Mouse (Mus musculus): ENCODE measurements around the gene Mgat4a. TPM values are rescaled to one million over a fixed set of nuclear protein-coding genes. Genes with fewer than 3 reads are reported as not detected.

The Mgat4a gene
- polyA plus RNA-seq, 1 experiment from 2014 or later: 5.0 TPM

DNA sequence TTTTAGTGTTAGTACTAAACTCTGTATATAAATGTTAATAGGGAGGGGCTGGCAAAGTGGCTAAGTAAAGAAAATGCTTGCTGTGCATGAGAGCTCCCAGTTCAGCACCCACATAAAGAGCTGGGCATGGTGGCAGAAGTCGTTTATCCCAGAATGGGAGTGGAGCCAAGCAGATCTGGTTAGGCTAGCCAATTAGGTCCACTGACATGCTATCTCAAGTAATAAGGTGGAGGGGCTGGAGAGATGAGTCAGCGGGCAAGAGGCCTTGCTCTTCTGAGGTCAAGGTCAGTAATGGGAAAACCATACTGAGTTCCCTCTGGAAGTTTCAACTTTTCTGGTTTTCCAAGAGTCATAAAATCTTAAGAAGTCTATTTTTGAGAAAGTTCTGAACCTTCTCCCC, 111.9 kb downstream of the Mgat4a start:
- H3K36me3 ChIP-seq (replicated peaks): peaks cover 31% of the 10 kb centered on the region
- no peaks in the 10 kb centered on the region for H3K9me3 ChIP-seq
- peak overlapping the region; percentile 81 for H3K9ac ChIP-seq
- H3K4me1 ChIP-seq: peaks cover 19% of the 10 kb centered on the region
- H3K27me3 ChIP-seq: no peaks in the 10 kb centered on the region
- H3K27ac ChIP-seq: no peak overlapping the region
- H3K4me3 ChIP-seq (replicated peaks): peak overlapping the region; percentile 91
- 75% methylated on average over 2 of the region's 2 CpGs for WGBS
- peak overlapping the region; percentile 74 for H3K4me2 ChIP-seq
- no peak for ATAC-seq (ENCODE audit: low FRiP score)

DNA sequence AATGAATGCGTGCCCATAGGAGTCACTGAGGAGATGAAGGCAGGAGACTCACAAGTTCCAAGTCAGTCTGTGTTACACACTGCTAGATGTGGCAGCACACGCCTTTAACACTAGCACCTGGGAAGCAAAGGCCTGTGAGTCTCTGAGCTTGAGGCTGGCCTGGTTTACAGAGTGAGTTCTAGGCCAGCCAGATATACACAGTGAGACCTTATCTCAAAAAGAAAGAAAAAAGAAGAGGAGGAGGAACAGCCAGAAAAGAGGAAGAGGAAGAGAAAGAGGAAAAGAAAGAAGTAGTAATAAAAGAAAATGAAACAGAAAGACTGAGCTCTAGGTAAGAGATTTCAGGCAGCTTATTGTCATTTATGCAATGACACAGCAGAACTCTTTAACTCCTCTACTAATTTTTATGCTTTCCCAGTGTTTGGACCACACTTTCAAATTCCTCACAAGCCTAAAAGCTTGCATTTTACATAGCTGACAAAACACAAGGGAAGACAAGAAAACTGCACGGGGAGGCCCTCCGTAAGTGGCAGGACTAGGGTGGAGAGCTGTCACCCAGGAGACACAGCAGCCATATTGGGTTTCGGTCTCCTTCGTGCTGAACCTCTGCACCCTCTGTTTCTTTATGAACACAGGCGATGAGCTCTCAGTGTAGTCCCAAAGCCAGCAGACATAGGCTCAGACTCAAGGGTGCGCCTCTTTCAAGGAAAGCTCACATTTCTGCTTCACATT, 113.5 kb downstream of the Mgat4a start:
- no peak overlapping the region for H3K4me2 ChIP-seq
- H3K27me3 ChIP-seq: no peaks in the 10 kb centered on the region
- peaks cover 19% of the 10 kb centered on the region for H3K4me1 ChIP-seq
- 92% methylated on average over 8 of the region's 8 CpGs for WGBS
- no peak overlapping the region for H3K4me3 ChIP-seq (replicated peaks)
- peaks cover 23% of the 10 kb centered on the region for H3K36me3 ChIP-seq (replicated peaks)
- no peaks in the 10 kb centered on the region for H3K9me3 ChIP-seq
- no peak for ATAC-seq (ENCODE audit: low FRiP score)
- no peak overlapping the region for H3K27ac ChIP-seq
- no peak overlapping the region for H3K9ac ChIP-seq

DNA sequence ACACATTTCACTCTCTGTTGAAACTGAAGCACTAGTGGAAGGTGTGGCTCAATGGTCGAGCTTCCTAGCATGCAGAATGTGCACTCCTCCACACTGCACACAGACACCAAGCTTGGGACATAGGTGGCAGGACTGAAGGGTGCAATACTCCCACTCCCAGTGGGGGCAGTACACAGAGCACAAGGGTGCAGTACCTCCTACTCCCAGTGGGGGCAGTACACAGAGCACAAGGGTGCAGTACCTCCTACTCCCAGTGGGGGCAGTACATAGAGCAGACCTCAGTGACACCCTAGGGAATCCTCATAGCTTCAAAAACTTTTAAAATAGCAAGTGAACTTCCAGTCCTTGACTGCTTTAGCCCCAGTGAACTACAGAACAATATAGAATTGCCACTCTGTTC, 121.4 kb downstream of the Mgat4a start:
- H3K9ac ChIP-seq: no peak overlapping the region
- peaks cover 34% of the 10 kb centered on the region for H3K36me3 ChIP-seq (replicated peaks)
- ATAC-seq (ENCODE audit: low FRiP score): no peak
- H3K9me3 ChIP-seq: 0 out of 2 replicates have a peak, but pooled peaks cover 3% of the 10 kb centered on the region
- H3K4me3 ChIP-seq (replicated peaks): no peak overlapping the region
- 89% methylated on average over 1 of the region's 1 CpGs for WGBS
- H3K27me3 ChIP-seq: no peaks in the 10 kb centered on the region
- H3K4me1 ChIP-seq: no peaks in the 10 kb centered on the region
- H3K27ac ChIP-seq: no peak overlapping the region
- no peak overlapping the region for H3K4me2 ChIP-seq

DNA sequence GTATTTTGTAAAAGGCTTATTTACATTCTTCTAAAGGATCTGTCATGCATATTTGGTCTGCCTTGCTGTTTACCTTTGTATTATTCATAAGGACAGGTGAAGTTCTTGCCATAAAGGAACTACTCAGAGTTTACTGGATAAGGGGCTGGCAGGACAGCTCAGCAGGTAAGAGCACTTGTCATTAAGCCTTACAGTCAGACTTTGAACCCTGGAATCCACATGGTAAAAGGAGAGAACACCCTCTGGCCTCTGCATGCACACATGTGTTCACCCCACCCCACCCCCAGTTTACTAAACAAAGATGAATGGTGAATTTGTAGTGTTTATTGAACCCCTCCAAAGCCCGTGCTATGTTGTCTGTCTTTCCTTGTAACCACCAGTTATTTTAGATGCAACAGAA, 125.4 kb downstream of the Mgat4a start:
- peaks cover 24% of the 10 kb centered on the region for H3K36me3 ChIP-seq (replicated peaks)
- H3K27ac ChIP-seq: no peak overlapping the region
- no peak overlapping the region for H3K9ac ChIP-seq
- H3K4me1 ChIP-seq: no peaks in the 10 kb centered on the region
- H3K4me3 ChIP-seq (replicated peaks): no peak overlapping the region
- H3K9me3 ChIP-seq: 0 out of 2 replicates have a peak, but pooled peaks cover 3% of the 10 kb centered on the region
- no peaks in the 10 kb centered on the region for H3K27me3 ChIP-seq
- WGBS: 90% methylated on average over 1 of the region's 1 CpGs
- no peak for ATAC-seq (ENCODE audit: low FRiP score)
- no peak overlapping the region for H3K4me2 ChIP-seq

DNA sequence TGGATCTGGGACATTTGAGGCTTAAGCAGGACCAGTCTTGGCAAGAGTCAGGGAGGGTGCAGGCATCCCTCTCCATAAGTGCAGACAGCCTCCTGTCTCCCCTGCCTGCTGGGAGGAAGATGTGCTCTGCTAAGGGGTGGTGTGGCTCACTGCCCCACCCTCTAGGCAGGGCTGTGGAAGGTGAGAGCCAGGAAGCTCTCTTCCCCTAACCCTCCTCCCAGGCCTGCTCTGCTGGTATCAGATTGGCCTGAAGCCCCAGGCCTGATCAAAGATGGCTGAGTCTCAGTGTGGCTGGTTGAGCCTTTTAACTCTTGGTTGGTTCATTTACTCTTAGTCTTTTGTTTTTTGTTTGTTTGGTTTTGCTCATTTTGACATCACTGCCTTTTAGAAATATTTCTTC, 131.2 kb downstream of the Mgat4a start:
- ATAC-seq (ENCODE audit: low FRiP score): no peak
- H3K4me3 ChIP-seq (replicated peaks): no peak overlapping the region
- no peak overlapping the region for H3K27ac ChIP-seq
- no peaks in the 10 kb centered on the region for H3K27me3 ChIP-seq
- H3K4me2 ChIP-seq: no peak overlapping the region
- H3K9me3 ChIP-seq: no peaks in the 10 kb centered on the region
- H3K4me1 ChIP-seq: no peaks in the 10 kb centered on the region
- no peak overlapping the region for H3K9ac ChIP-seq
- H3K36me3 ChIP-seq (replicated peaks): no peaks in the 10 kb centered on the region

DNA sequence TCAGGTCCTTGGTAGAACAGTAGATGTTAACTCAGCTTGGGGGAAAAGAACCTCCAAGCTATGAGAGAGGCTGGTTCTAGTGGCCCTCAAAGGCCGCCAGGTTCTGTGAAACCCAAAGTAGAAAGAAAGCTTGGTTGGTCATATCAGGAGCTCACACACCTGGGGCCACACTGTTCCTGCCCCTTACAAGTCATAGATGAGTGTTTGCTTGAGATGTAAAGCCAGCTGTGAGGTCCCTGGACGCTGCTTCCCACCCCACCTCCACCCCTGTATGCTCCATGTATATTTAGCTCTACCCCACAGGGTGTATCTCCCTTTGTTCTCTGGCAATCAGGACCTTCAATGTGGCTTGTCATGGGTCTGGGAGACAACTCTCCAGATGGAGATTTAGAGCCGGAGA, 132.1 kb downstream of the Mgat4a start:
- H3K9me3 ChIP-seq: no peaks in the 10 kb centered on the region
- WGBS: 82% methylated on average over 3 of the region's 3 CpGs
- H3K4me2 ChIP-seq: no peak overlapping the region
- H3K4me1 ChIP-seq: no peaks in the 10 kb centered on the region
- no peak for ATAC-seq (ENCODE audit: low FRiP score)
- no peak overlapping the region for H3K27ac ChIP-seq
- H3K9ac ChIP-seq: no peak overlapping the region
- H3K36me3 ChIP-seq (replicated peaks): no peaks in the 10 kb centered on the region
- no peak overlapping the region for H3K4me3 ChIP-seq (replicated peaks)
- no peaks in the 10 kb centered on the region for H3K27me3 ChIP-seq

DNA sequence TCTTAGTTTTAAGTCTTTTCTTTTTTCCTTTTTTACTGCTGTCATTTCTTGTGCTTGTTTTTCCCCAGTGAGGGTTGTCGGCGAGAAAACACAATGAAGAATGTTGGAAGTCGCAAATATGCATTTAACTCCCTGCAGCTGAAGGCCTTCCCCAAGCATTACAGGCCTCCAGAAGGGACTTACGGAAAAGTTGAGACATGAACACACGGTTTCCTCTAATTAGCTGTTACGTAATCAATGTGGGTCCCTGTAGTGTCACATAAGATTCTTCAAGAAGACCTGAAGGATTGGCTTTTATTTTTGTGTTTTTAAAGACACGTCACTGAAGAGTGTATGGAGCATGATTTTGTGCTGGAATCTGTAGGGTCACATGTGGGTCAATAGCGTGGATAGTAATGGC, 132.8 kb downstream of the Mgat4a start:
- Histone ChIP-seq H3K27me3 (no peaks in the 10 kb centered on the region), H3K4me3 (replicated peaks) (no peak overlapping the region), H3K4me2 (no peak overlapping the region), H3K36me3 (replicated peaks) (no peaks in the 10 kb centered on the region), H3K4me1 (no peaks in the 10 kb centered on the region), H3K9ac (no peak overlapping the region), H3K9me3 (no peaks in the 10 kb centered on the region), H3K27ac (no peak overlapping the region)
- ATAC-seq (ENCODE audit: low FRiP score): no peak
- WGBS: 91% methylated on average over 8 of the region's 8 CpGs

DNA sequence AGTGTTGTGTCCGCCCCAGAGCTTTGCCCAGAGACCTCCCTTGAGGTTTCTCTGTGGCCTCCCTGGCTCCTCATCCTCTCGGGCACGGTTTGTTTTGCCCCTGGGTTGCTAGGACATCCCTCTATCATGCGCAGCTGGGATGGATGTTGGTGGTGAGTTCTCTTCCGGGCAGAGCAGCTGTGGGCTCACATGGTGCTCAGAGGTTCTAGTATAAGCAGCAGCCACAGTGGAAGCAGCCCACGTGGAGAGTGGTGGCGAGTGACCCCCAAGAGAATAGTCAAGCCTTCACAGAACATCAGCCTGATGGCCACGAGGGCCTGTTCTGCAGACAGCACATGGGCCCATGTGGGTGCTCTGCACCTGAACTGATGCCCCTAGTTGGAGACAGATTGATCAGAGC, 133.6 kb downstream of the Mgat4a start:
- Histone ChIP-seq H3K4me1 (no peaks in the 10 kb centered on the region), H3K27me3 (no peaks in the 10 kb centered on the region), H3K27ac (no peak overlapping the region), H3K4me2 (no peak overlapping the region), H3K9ac (no peak overlapping the region), H3K4me3 (replicated peaks) (no peak overlapping the region), H3K9me3 (no peaks in the 10 kb centered on the region), H3K36me3 (replicated peaks) (no peaks in the 10 kb centered on the region)
- WGBS: 83% methylated on average over 8 of the region's 8 CpGs
- no peak for ATAC-seq (ENCODE audit: low FRiP score)

DNA sequence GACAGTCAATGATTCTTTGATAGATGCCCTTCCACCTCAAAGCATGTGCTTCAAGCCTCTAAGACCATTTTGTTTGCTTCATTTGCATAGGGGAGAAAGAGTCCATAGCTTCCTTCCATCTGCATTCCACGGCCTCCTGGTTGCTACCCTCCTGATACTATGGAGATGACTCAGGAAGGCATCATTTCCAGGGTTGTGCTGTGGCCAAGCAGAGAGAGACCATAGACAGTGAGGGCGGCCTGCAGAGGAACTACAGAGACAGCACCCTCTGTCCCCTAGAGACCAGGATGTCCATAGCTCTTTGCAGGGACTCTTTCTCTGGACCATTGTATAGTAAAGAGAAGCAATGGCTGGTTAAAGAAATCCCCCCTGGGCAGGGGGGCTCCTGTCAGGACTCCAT, 135.7 kb downstream of the Mgat4a start:
- WGBS: 86% methylated on average over 2 of the region's 2 CpGs
- Histone ChIP-seq H3K9ac (no peak overlapping the region), H3K36me3 (replicated peaks) (no peaks in the 10 kb centered on the region), H3K4me1 (no peaks in the 10 kb centered on the region), H3K27me3 (no peaks in the 10 kb centered on the region), H3K9me3 (no peaks in the 10 kb centered on the region), H3K4me2 (no peak overlapping the region), H3K4me3 (replicated peaks) (no peak overlapping the region), H3K27ac (no peak overlapping the region)
- no peak for ATAC-seq (ENCODE audit: low FRiP score)

DNA sequence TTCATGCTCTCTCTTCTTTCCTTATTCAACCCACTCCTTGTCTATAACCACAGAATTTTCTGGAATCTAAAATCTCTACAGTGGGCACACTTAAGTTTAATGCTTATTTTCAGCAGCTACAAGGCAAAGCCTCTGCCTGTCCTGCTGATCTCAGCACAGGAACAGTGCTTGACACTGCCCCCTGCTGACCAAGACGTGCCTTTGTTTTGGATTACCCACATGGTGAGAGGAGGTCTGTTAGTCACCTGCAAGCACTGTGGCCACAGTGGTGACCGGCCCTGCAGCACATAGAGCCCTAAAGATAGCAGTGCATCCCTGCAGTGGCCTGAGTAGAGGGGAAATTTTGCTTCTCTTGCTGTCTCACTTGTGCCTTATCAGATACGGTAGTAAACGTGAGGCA, 139.1 kb downstream of the Mgat4a start:
- Histone ChIP-seq H3K9ac (no peak overlapping the region), H3K9me3 (no peaks in the 10 kb centered on the region), H3K4me3 (replicated peaks) (no peak overlapping the region), H3K4me1 (no peaks in the 10 kb centered on the region; the same call in 1 of the 2 replicates), H3K27ac (no peak overlapping the region), H3K27me3 (no peaks in the 10 kb centered on the region), H3K36me3 (replicated peaks) (peaks cover 4% of the 10 kb centered on the region; the same call in 1 of the 2 replicates), H3K4me2 (no peak overlapping the region)
- ATAC-seq (ENCODE audit: low FRiP score): no peak
- WGBS: 61% methylated on average over 4 of the region's 4 CpGs

DNA sequence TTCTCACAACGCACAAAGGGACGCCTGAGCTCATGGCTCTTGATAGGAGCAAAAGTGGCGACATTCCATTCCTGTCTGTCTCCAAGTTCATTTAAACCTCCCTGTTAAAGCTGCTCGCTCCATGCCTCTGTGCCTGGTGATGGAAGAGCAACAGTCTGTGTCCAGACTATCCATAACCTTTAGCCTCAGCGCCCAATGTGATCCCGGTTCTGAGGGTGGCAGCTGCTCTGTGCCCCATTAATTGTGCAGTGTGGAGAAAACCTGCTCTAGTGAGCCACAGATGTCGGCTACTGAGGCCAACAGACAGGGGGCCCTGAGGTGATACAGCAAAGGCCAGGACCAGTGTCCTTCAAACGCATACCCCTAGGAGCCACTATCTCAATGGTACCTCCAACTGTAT, 141.1 kb downstream of the Mgat4a start:
- Histone ChIP-seq H3K36me3 (replicated peaks) (peaks cover 12% of the 10 kb centered on the region), H3K4me3 (replicated peaks) (no peak overlapping the region), H3K9ac (no peak overlapping the region), H3K27ac (0 out of 2 replicates have a peak overlapping the region, but pooled peaks have one; percentile 5), H3K4me2 (no peak overlapping the region), H3K4me1 (no peaks in the 10 kb centered on the region; the same call in 1 of the 2 replicates), H3K9me3 (no peaks in the 10 kb centered on the region), H3K27me3 (no peaks in the 10 kb centered on the region)
- no peak for ATAC-seq (ENCODE audit: low FRiP score)
- 77% methylated on average over 8 of the region's 8 CpGs for WGBS

DNA sequence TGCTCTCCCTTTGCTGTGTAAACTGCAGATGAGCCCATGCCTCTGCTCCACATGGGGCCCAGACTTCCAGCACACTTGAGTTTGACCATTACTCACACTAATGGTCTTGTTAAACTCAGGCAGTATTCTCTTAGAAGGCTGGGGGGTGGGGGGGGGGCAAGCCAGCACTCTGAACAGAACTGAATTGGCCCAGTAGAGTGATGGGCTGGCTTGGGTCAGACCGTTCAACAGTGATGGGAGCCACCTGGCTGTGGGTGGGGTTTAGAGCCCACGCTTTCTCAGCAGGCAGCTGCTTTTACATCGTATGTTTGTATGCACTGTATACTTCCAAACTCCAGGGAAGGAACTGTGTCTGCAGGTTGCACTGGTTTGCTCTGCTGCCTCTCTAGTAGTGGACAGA, 141.9 kb downstream of the Mgat4a start:
- no peak for ATAC-seq (ENCODE audit: low FRiP score)
- Histone ChIP-seq H3K9me3 (no peaks in the 10 kb centered on the region), H3K4me3 (replicated peaks) (no peak overlapping the region), H3K27me3 (no peaks in the 10 kb centered on the region), H3K27ac (no peak overlapping the region), H3K36me3 (replicated peaks) (peaks cover 14% of the 10 kb centered on the region), H3K4me1 (no peaks in the 10 kb centered on the region; the same call in 1 of the 2 replicates), H3K4me2 (no peak overlapping the region), H3K9ac (no peak overlapping the region; the same call in 1 of the 2 replicates)
- 82% methylated on average over 3 of the region's 3 CpGs for WGBS

DNA sequence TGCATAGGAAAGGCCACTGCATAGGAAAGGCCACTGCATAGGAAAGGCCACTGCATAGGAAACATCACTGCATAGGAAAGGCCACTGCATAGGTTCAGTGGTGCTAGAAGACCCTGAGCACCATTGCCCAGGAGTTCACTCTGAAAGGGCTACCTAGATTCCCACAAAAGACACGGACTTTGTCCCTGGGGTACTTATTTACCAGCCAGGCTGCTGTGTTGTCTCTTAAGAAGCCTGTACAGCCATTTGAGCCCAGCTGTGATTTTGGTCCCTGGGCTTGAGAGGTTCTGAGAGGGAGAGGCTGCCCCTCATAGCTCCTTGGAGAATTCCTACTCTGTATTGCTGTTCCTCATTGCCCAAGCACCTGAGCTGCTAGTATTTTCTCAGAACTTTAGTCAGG, 144.3 kb downstream of the Mgat4a start:
- Histone ChIP-seq H3K9me3 (no peaks in the 10 kb centered on the region), H3K4me1 (no peaks in the 10 kb centered on the region; the same call in 1 of the 2 replicates), H3K27ac (no peak overlapping the region), H3K4me3 (replicated peaks) (no peak overlapping the region), H3K9ac (no peak overlapping the region), H3K4me2 (no peak overlapping the region), H3K27me3 (no peaks in the 10 kb centered on the region), H3K36me3 (replicated peaks) (peaks cover 21% of the 10 kb centered on the region)
- ATAC-seq (ENCODE audit: low FRiP score): no peak
- WGBS: 56% methylated on average over 1 of the region's 1 CpGs
